Mouse (Mus musculus) neutrophil, adult 5-6 weeks (primary cell): ENCODE measurements around the gene Abca7. TPM values are rescaled to one million over a fixed set of nuclear protein-coding genes. Genes with fewer than 3 reads are reported as not detected.

Experiments
- ATAC-seq: fragments of 151-379, 151-347 bp; 2 replicates; pipeline ENCODE4 v1.8.0; 2017; ENCODE audit warnings: mild to moderate bottlenecking, moderate TSS enrichment; ENCODE audit not compliant: insufficient number of reproducible peaks, poor library complexity, low FRiP score, severe bottlenecking; ENCODE audit errors: extremely low read depth
- total RNA-seq: library from RNA; stranded (forward); fragments of 200-1000 nt; gene quantifications from 2 replicates; pipeline ENCODE4 v1.2.3, GENCODE M21; 2017

Abca7 gene
- total RNA-seq, 1 experiment from 2014 or later, result 45.9 TPM

GRCm38 (mm10) chr10:79989272-79989786 is 7.0 kb upstream of the Abca7 start:
- ATAC-seq, result no peak

GRCm38 (mm10) chr10:79989870-79990269 is 6.4 kb upstream of the Abca7 start:
- ATAC-seq, result no peak

GRCm38 (mm10) chr10:79991099-79991498 is 5.2 kb upstream of the Abca7 start:
- ATAC-seq, result no peak

GRCm38 (mm10) chr10:79991548-79991947 is 4.7 kb upstream of the Abca7 start:
- no peak for ATAC-seq

- ATAC-seq, result no peak
These were observed 1.7 kb upstream of the Abca7 start for GRCm38 (mm10) chr10:79994397-79995115.

GRCm38 (mm10) chr10:79995636-79996035 is 658 bp upstream of the Abca7 start:
- no peak for ATAC-seq

- no peak for ATAC-seq
These were observed 903 bp downstream of the Abca7 start for GRCm38 (mm10) chr10:79997034-79997760.

- ATAC-seq, result no peak
These were observed 1.5 kb downstream of the Abca7 start for GRCm38 (mm10) chr10:79997819-79998218.

- ATAC-seq, result no peak
These were observed 5.7 kb downstream of the Abca7 start for GRCm38 (mm10) chr10:80001945-80002344.

GRCm38 (mm10) chr10:80002829-80003228 is 6.5 kb downstream of the Abca7 start:
- ATAC-seq, result no peak

- ATAC-seq, result no peak
These were observed 7.3 kb downstream of the Abca7 start for GRCm38 (mm10) chr10:80003374-80004232.

GRCm38 (mm10) chr10:80004233-80004705 is 8.0 kb downstream of the Abca7 start:
- no peak for ATAC-seq

- ATAC-seq, result no peak
These were observed 15.4 kb downstream of the Abca7 start for GRCm38 (mm10) chr10:80011740-80012139.

GRCm38 (mm10) chr10:80013609-80014008 is 17.3 kb downstream of the Abca7 start:
- ATAC-seq, result no peak

GRCm38 (mm10) chr10:80014484-80015290 is 18.4 kb downstream of the Abca7 start:
- ATAC-seq, result no peak

- no peak for ATAC-seq
These were observed 19.3 kb downstream of the Abca7 start for GRCm38 (mm10) chr10:80015583-80015982.

- peak; percentile 78 for ATAC-seq
These were observed 20.2 kb downstream of the Abca7 start, which contains the start of gene Arhgap45 for GRCm38 (mm10) chr10:80016511-80016910. Gene Arhgap45, plus strand, starts transcription at chr10:80016653.

- ATAC-seq, result peak; percentile 17
These were observed 20.6 kb downstream of the Abca7 start for GRCm38 (mm10) chr10:80016931-80017330.
